Mouse (Mus musculus) lung, postnatal 4 days (tissue): ENCODE data around the gene Gm37240.
"Not testable (repeated sequence)": the region's sequence is repeated elsewhere in the genome, so short reads cannot be mapped to it uniquely, and the experiment has no call there.

Experiments used
- DNase-seq, 2 experiments: peaks; one replicate each; pipeline ENCODE4 v3.0.0; 2021

The Gm37240 gene

GRCm38 (mm10) chr3:84927168-84927794, 960.0 kb downstream of the Gm37240 start:
- DNase-seq = no peak

- DNase-seq = no peak
Measured at GRCm38 (mm10) chr3:84926140-84926539, 961.2 kb downstream of the Gm37240 start.

GRCm38 (mm10) chr3:84925229-84925628, 962.1 kb downstream of the Gm37240 start:
- DNase-seq = no peak

GRCm38 (mm10) chr3:84923670-84924069, 963.6 kb downstream of the Gm37240 start:
- no peak for DNase-seq

GRCm38 (mm10) chr3:84923256-84923655, 964.1 kb downstream of the Gm37240 start:
- no peak for DNase-seq

GRCm38 (mm10) chr3:84921704-84922420, 965.5 kb downstream of the Gm37240 start:
- peak in 1 of 2 experiments; percentile 32 for DNase-seq

- no peak for DNase-seq
Measured at GRCm38 (mm10) chr3:84917903-84918679, 969.2 kb downstream of the Gm37240 start.

GRCm38 (mm10) chr3:84914284-84914683, 973.0 kb downstream of the Gm37240 start:
- DNase-seq = no peak

GRCm38 (mm10) chr3:84906528-84906927, 980.8 kb downstream of the Gm37240 start:
- DNase-seq = peak in 1 of 2 experiments; percentile 26

GRCm38 (mm10) chr3:84897952-84898351, 989.4 kb downstream of the Gm37240 start:
- DNase-seq = no peak

GRCm38 (mm10) chr3:84890983-84891382, 996.3 kb downstream of the Gm37240 start:
- no peak for DNase-seq

GRCm38 (mm10) chr3:84889648-84890047, 997.7 kb downstream of the Gm37240 start:
- DNase-seq = peak in 1 of 2 experiments; percentile 35

- peak; percentile 37 to 38 for DNase-seq
Measured at GRCm38 (mm10) chr3:84883817-84884483, 1003.4 kb downstream of the Gm37240 start.

GRCm38 (mm10) chr3:84876211-84876610, 1011.1 kb downstream of the Gm37240 start:
- DNase-seq = peak in 1 of 2 experiments; percentile 45

- DNase-seq = peak in 1 of 2 experiments; percentile 38
Measured at GRCm38 (mm10) chr3:84875306-84875705, 1012.0 kb downstream of the Gm37240 start.

- DNase-seq = no peak
Measured at GRCm38 (mm10) chr3:84870126-84870525, 1017.2 kb downstream of the Gm37240 start.

GRCm38 (mm10) chr3:84867991-84868390, 1019.3 kb downstream of the Gm37240 start:
- DNase-seq = no peak

GRCm38 (mm10) chr3:84867434-84867975, 1019.8 kb downstream of the Gm37240 start:
- no peak for DNase-seq

- no peak for DNase-seq
Measured at GRCm38 (mm10) chr3:84866866-84867265, 1020.5 kb downstream of the Gm37240 start.

- DNase-seq = no peak
Measured at GRCm38 (mm10) chr3:84865684-84866083, 1021.6 kb downstream of the Gm37240 start.

- not testable (repeated sequence) for DNase-seq
Measured at GRCm38 (mm10) chr3:84861817-84862216, 1025.5 kb downstream of the Gm37240 start.

GRCm38 (mm10) chr3:84860669-84861068, 1026.6 kb downstream of the Gm37240 start:
- no peak for DNase-seq

- DNase-seq = no peak
Measured at GRCm38 (mm10) chr3:84854440-84854839, 1032.9 kb downstream of the Gm37240 start.
